Mouse (Mus musculus) erythroblast, embryonic 14.5 days (primary cell): ENCODE measurements around the gene Dbt.

Experiments
- GATA1 ChIP-seq: IDR thresholded peaks from 2 replicates; pipeline ENCODE4 v1.6.1; 2012; ENCODE audit warnings: low read length, inconsistent platforms, mixed read lengths
- TAL1 ChIP-seq: IDR thresholded peaks from 3 replicates; pipeline ENCODE4 v1.6.1; 2012; ENCODE audit warnings: low read length, inconsistent platforms, mixed read lengths

DNA sequence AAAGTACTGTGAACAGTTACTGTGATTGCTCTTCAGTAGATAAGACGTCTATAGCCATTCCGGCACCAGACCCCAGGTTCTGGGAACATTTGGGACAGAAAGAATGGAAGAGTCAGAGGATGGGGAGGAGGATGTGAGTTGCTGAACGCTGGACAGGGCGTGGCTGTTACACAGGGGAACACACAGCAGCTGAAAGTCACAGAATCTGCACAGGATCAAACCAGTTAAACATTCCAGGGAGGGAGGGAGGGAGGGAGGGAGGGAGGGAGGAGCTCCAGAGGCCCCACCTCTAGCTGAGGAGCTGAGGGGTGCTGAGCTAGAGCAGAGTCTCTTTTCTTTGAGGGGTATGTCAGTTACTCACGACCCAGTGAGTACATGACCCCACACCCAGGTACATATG lies 31.9 kb upstream of the Dbt start:
- TF ChIP-seq TAL1: no peak
- no peak for TF ChIP-seq GATA1
